Mouse (Mus musculus) granulocyte monocyte progenitor cell, adult 5-6 weeks (primary cell): ENCODE measurements around the gene Esp3. TPM values are rescaled to one million over a fixed set of nuclear protein-coding genes. Genes with fewer than 3 reads are reported as not detected.
"Not testable (repeated sequence)": the region's sequence is repeated elsewhere in the genome, so short reads cannot be mapped to it uniquely, and the experiment has no call there.

Experiments
- ATAC-seq: replicated peaks from 2 replicates; pipeline ENCODE4 v1.8.0; 2016; ENCODE audit warnings: mild to moderate bottlenecking, moderate TSS enrichment, inconsistent platforms; ENCODE audit not compliant: poor library complexity, severe bottlenecking
- total RNA-seq, 2 experiments: library from RNA; stranded (forward) in 1 of 2; stranded (reverse) in 1 of 2; fragments of 200-712, 200-1000 nt in 1 of 2; fragments of >200 nt in 1 of 2; fragmentation: Nextera tagmentation in 1 of 2; gene quantifications; 2 replicates each; pipeline ENCODE4 v1.2.3; 2014 to 2017

The Esp3 gene
- total RNA-seq (2014; fragmentation: Nextera tagmentation) (not detected in 2 replicates), total RNA-seq (2017) (not detected in 2 replicates)

GRCm38 (mm10) chr17:40631775-40632174, at the start of gene Esp3:
Gene Esp3, plus strand, starts transcription at chr17:40632075.
- not testable (repeated sequence) for ATAC-seq

DNA sequence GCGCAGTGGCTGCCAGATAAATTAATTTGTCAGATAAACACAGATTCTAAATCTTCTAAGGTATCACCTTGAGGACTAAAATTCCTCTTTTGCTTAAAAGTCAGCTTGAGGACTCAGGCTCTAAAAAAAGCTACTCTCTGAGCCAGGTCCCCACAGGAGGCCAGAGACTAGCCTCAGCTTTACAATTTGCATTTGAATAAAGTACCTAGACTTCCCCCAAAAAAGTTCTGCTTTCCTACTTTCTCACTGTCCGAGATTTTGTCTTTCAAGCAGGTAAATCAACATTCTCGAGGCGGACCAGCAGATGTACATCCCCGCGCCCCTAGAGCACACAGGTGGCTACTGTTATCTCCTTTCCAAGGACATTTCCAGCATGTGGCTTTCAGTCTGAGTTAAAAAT, 48.0 kb upstream of the Esp3 start:
- not testable (repeated sequence) for ATAC-seq

- no peak for ATAC-seq
These were observed 40.6 kb upstream of the Esp3 start for GRCm38 (mm10) chr17:40591297-40591696.

GRCm38 (mm10) chr17:40598294-40598693, 33.6 kb upstream of the Esp3 start, which contains the start of gene Esp4:
Gene Esp4, plus strand, starts transcription at chr17:40598594.
- no peak for ATAC-seq

DNA sequence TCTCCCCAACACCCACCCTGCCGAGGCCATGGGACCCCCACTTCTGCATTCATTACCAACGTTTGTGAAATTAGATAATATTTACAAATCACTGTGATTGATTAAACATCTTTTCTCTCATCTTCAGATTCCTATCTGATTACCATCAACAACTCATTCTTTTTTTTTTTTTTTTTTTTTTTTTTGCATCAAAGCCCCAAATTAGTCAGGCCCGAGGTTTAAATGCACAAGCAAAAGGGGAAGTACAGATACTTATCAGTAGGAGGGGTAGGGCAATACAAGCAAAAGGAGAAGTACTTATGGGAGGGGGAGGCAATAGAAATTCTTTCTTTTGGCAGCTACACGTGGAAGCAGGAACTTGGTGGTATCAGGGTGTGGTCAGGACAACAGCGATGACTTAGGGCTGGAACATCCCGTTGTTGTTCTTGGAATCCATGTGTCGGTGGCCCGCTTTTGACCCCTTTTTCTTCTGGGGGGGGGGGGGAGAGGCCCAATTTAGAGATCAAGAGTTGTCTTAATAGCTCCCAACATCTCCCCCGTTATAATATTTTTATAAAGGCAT, 30.3 kb downstream of the Esp3 start:
- not testable (repeated sequence) for ATAC-seq

GRCm38 (mm10) chr17:40663161-40663811, 31.4 kb downstream of the Esp3 start:
- ATAC-seq, result not testable (repeated sequence)

Other genes with a start within 250 kb of the Esp3 start
- gene Esp8, start 112.1 kb upstream of the Esp3 start, total RNA-seq (2014; fragmentation: Nextera tagmentation), result not detected in 2 replicates
- not detected in 2 replicates for gene Esp8, start 112.1 kb upstream of the Esp3 start, total RNA-seq (2017)
- not detected in 2 replicates for gene Esp6, start 70.6 kb upstream of the Esp3 start, total RNA-seq (2014; fragmentation: Nextera tagmentation)
- not detected in 2 replicates for gene Esp6, start 70.6 kb upstream of the Esp3 start, total RNA-seq (2017)
- gene Esp4, start 33.5 kb upstream of the Esp3 start, total RNA-seq (2014; fragmentation: Nextera tagmentation), result not detected in 2 replicates
- not detected in 2 replicates for gene Esp4, start 33.5 kb upstream of the Esp3 start, total RNA-seq (2017)
- not detected in 2 replicates for gene Esp1, start 95.0 kb downstream of the Esp3 start, total RNA-seq (2014; fragmentation: Nextera tagmentation)
- gene Esp1, start 95.0 kb downstream of the Esp3 start, total RNA-seq (2017), result not detected in 2 replicates
- gene Crisp2, start 174.9 kb downstream of the Esp3 start, total RNA-seq (2014; fragmentation: Nextera tagmentation), result not detected in 2 replicates
- gene Crisp2, start 174.9 kb downstream of the Esp3 start, total RNA-seq (2017), result 0.88 TPM in 1 of 2 replicates, not detected in the other
- gene Rhag, start 179.1 kb downstream of the Esp3 start, total RNA-seq (2014; fragmentation: Nextera tagmentation), result 0.19 TPM in 1 of 2 replicates, not detected in the other
- gene Rhag, start 179.1 kb downstream of the Esp3 start, total RNA-seq (2017), result 0.17 TPM in 1 of 2 replicates, not detected in the other
- gene 9130008F23Rik, start 248.5 kb downstream of the Esp3 start, total RNA-seq (2014; fragmentation: Nextera tagmentation), result 3.0 and 5.0 TPM in 2 replicates
- 5.6 and 6.2 TPM in 2 replicates for gene 9130008F23Rik, start 248.5 kb downstream of the Esp3 start, total RNA-seq (2017)